Mouse (Mus musculus) kidney, embryonic 15.5 days (tissue): ENCODE measurements around the gene Gm9999. TPM values are rescaled to one million over a fixed set of nuclear protein-coding genes. Genes with fewer than 3 reads are reported as not detected.

Experiments used
- ATAC-seq: fragments of 200-750 bp; cut with Nextera tagmentation; replicated peaks from 2 replicates; pipeline ENCODE4 v1.8.0; 2017; ENCODE audit warnings: moderate TSS enrichment; ENCODE audit not compliant: low FRiP score
- H3K27ac ChIP-seq: fragments of 300-500 bp; sonication (generic); 2 replicates; pipeline ENCODE4 v1.5.1; 2015; ENCODE audit warnings: mild to moderate bottlenecking, inconsistent platforms
- H3K27me3 ChIP-seq: fragments of 300-500 bp; sonication (generic); 2 replicates; pipeline ENCODE4 v1.6.1; 2015; ENCODE audit warnings: inconsistent platforms
- H3K36me3 ChIP-seq: fragments of 300-500 bp; sonication (generic); 2 replicates; pipeline ENCODE4 v1.6.1; 2015; ENCODE audit warnings: inconsistent platforms
- H3K4me1 ChIP-seq: fragments of 300-500 bp; sonication (generic); 2 replicates; pipeline ENCODE4 v1.6.1; 2015; ENCODE audit warnings: inconsistent platforms
- H3K4me2 ChIP-seq: fragments of 300-500 bp; sonication (generic); 2 replicates; pipeline ENCODE4 v1.6.1; 2015; ENCODE audit warnings: moderate library complexity, mild to moderate bottlenecking, inconsistent platforms
- H3K4me3 ChIP-seq: fragments of 300-500 bp; sonication (generic); replicated peaks from 2 replicates; pipeline ENCODE4 v1.5.1; 2015; ENCODE audit warnings: mild to moderate bottlenecking, inconsistent platforms
- H3K9ac ChIP-seq: fragments of 300-500 bp; sonication (generic); 2 replicates; pipeline ENCODE4 v1.6.1; 2015; ENCODE audit warnings: mild to moderate bottlenecking, inconsistent platforms
- H3K9me3 ChIP-seq: fragments of 300-500 bp; sonication (generic); replicated peaks from 2 replicates; pipeline ENCODE4 v1.6.1; 2016; ENCODE audit warnings: inconsistent platforms
- WGBS: fragments of 180-500 bp; shearing (Covaris S2); methylation state at CpG from one replicate; pipeline ENCODE4 v1.1.7; 2015; ENCODE audit warnings: mixed read lengths; 5-methylcytosine and 5-hydroxymethylcytosine counted together
- polyA plus RNA-seq: library from polyadenylated mRNA; unstranded; fragments of >200 nt; fragmentation: Nextera tagmentation; extraction: Ambion mirVana; gene quantifications from 2 replicates; pipeline ENCODE4 v1.2.1, GENCODE M21; 2015

The Gm9999 gene
- polyA plus RNA-seq, result not detected in 2 replicates

- H3K4me2 ChIP-seq, result no peak within 1 kb of the TSS
- H3K27ac ChIP-seq, result no peak within 1 kb of the TSS
- H3K27me3 ChIP-seq, result no peaks in the 10 kb centered on the region
- 90% methylated on average over 3 of the region's 3 CpGs for WGBS
- H3K36me3 ChIP-seq, result no peaks in the 10 kb centered on the region
- H3K9ac ChIP-seq, result no peak within 1 kb of the TSS
- peaks cover 16% of the 10 kb centered on the region for H3K4me1 ChIP-seq
- no peak for ATAC-seq
- H3K9me3 ChIP-seq, result no peaks in the 10 kb centered on the region
- no peak within 1 kb of the TSS for H3K4me3 ChIP-seq
Observed at GRCm38 (mm10) chr7:46983280-46983679, at the start of gene Gm9999. Gene Gm9999, plus strand, starts transcription at chr7:46983580.

GRCm38 (mm10) chr7:46934788-46935187, 48.6 kb upstream of the Gm9999 start:
- Histone ChIP-seq H3K4me1 (no peaks in the 10 kb centered on the region), H3K36me3 (peaks cover 72% of the 10 kb centered on the region)
- WGBS, result 63% methylated on average over 8 of the region's 8 CpGs

GRCm38 (mm10) chr7:46935847-46936246, 47.5 kb upstream of the Gm9999 start:
- H3K4me3 ChIP-seq, result no peak overlapping the region
- H3K4me1 ChIP-seq, result no peaks in the 10 kb centered on the region
- no peak for ATAC-seq
- peaks cover 74% of the 10 kb centered on the region for H3K36me3 ChIP-seq
- no peak overlapping the region for H3K4me2 ChIP-seq
- no peaks in the 10 kb centered on the region for H3K27me3 ChIP-seq
- no peaks in the 10 kb centered on the region for H3K9me3 ChIP-seq
- 60% methylated on average over 4 of the region's 4 CpGs for WGBS
- no peak overlapping the region for H3K9ac ChIP-seq
- no peak overlapping the region for H3K27ac ChIP-seq

More at GRCm38 (mm10) chr7:46934788-46935187, 48.6 kb upstream of the Gm9999 start:
- no peaks in the 10 kb centered on the region for H3K9me3 ChIP-seq
- no peaks in the 10 kb centered on the region for H3K27me3 ChIP-seq
- H3K4me3 ChIP-seq, result no peak overlapping the region
- H3K4me2 ChIP-seq, result no peak overlapping the region
- H3K27ac ChIP-seq, result no peak overlapping the region
- no peak for ATAC-seq
- H3K9ac ChIP-seq, result no peak overlapping the region

GRCm38 (mm10) chr7:46957831-46958691, 25.3 kb upstream of the Gm9999 start, which contains the start of gene Uevld:
Gene Uevld, minus strand, starts transcription at chr7:46958527.
- WGBS, result 1% methylated on average over 51 of the region's 51 CpGs
- Histone ChIP-seq H3K9ac (peak within 1 kb of the TSS; percentile 75), H3K27ac (peak within 1 kb of the TSS; percentile 58), H3K36me3 (peaks cover 23% of the 10 kb centered on the region), H3K4me3 (peak within 1 kb of the TSS; percentile 77), H3K9me3 (no peaks in the 10 kb centered on the region), H3K4me2 (peak within 1 kb of the TSS; percentile 75), H3K4me1 (peaks cover 15% of the 10 kb centered on the region), H3K27me3 (peaks cover 9% of the 10 kb centered on the region)
- ATAC-seq, result peak; percentile 94

- Histone ChIP-seq H3K36me3 (peaks cover 15% of the 10 kb centered on the region), H3K27me3 (peaks cover 9% of the 10 kb centered on the region), H3K9me3 (no peaks in the 10 kb centered on the region), H3K27ac (no peak overlapping the region), H3K9ac (peak overlapping the region; percentile 75), H3K4me1 (peaks cover 20% of the 10 kb centered on the region), H3K4me3 (peak overlapping the region; percentile 77), H3K4me2 (peak overlapping the region; percentile 75)
- ATAC-seq, result no peak
- 16% methylated on average over 9 of the region's 9 CpGs for WGBS
Observed at GRCm38 (mm10) chr7:46958853-46959252, 24.5 kb upstream of the Gm9999 start.

GRCm38 (mm10) chr7:46960991-46961390, 22.4 kb upstream of the Gm9999 start:
- peaks cover 20% of the 10 kb centered on the region for H3K4me1 ChIP-seq
- no peak overlapping the region for H3K4me2 ChIP-seq
- no peak overlapping the region for H3K27ac ChIP-seq
- H3K36me3 ChIP-seq, result no peaks in the 10 kb centered on the region
- H3K9ac ChIP-seq, result no peak overlapping the region
- no peak for ATAC-seq
- H3K27me3 ChIP-seq, result peaks cover 9% of the 10 kb centered on the region
- no peak overlapping the region for H3K4me3 ChIP-seq
- WGBS, result 60% methylated on average over 3 of the region's 3 CpGs
- no peaks in the 10 kb centered on the region for H3K9me3 ChIP-seq

GRCm38 (mm10) chr7:46962132-46962531, 21.2 kb upstream of the Gm9999 start:
- Histone ChIP-seq H3K27ac (peak overlapping the region; percentile 34; the same call in 1 of the 2 replicates), H3K9me3 (no peaks in the 10 kb centered on the region), H3K4me2 (no peak overlapping the region), H3K36me3 (no peaks in the 10 kb centered on the region), H3K27me3 (peaks cover 9% of the 10 kb centered on the region), H3K9ac (no peak overlapping the region), H3K4me1 (peaks cover 18% of the 10 kb centered on the region), H3K4me3 (no peak overlapping the region)
- ATAC-seq, result no peak

GRCm38 (mm10) chr7:46962806-46963618, 20.4 kb upstream of the Gm9999 start:
- no peaks in the 10 kb centered on the region for H3K36me3 ChIP-seq
- H3K27ac ChIP-seq, result peak overlapping the region; percentile 45; the same call in 1 of the 2 replicates
- WGBS, result under 1% methylated on average over 9 of the region's 9 CpGs
- H3K4me2 ChIP-seq, result peak overlapping the region; percentile 28
- 0 out of 2 replicates have a peak overlapping the region, but pooled peaks have one; percentile 17 for H3K9ac ChIP-seq
- peaks cover 9% of the 10 kb centered on the region for H3K27me3 ChIP-seq
- H3K4me1 ChIP-seq, result peaks cover 11% of the 10 kb centered on the region
- no peak overlapping the region for H3K4me3 ChIP-seq
- ATAC-seq, result peak; percentile 78
- no peaks in the 10 kb centered on the region for H3K9me3 ChIP-seq

- Histone ChIP-seq H3K4me3 (no peak overlapping the region), H3K36me3 (no peaks in the 10 kb centered on the region), H3K9ac (no peak overlapping the region), H3K4me2 (no peak overlapping the region), H3K27ac (no peak overlapping the region), H3K4me1 (peaks cover 11% of the 10 kb centered on the region), H3K9me3 (no peaks in the 10 kb centered on the region), H3K27me3 (peaks cover 9% of the 10 kb centered on the region)
- ATAC-seq, result no peak
- WGBS, result 85% methylated on average over 7 of the region's 7 CpGs
Observed at GRCm38 (mm10) chr7:46964070-46964469, 19.3 kb upstream of the Gm9999 start.

- no peak overlapping the region for H3K4me2 ChIP-seq
- H3K4me1 ChIP-seq, result no peaks in the 10 kb centered on the region
- no peaks in the 10 kb centered on the region for H3K27me3 ChIP-seq
- WGBS, result 91% methylated on average over 4 of the region's 4 CpGs
- ATAC-seq, result no peak
- H3K4me3 ChIP-seq, result no peak overlapping the region
- no peaks in the 10 kb centered on the region for H3K36me3 ChIP-seq
- H3K9ac ChIP-seq, result no peak overlapping the region
- H3K9me3 ChIP-seq, result no peaks in the 10 kb centered on the region
- no peak overlapping the region for H3K27ac ChIP-seq
Observed at GRCm38 (mm10) chr7:46969898-46970297, 13.5 kb upstream of the Gm9999 start.

- no peak for ATAC-seq
- Histone ChIP-seq H3K4me3 (no peak overlapping the region), H3K27ac (no peak overlapping the region), H3K27me3 (no peaks in the 10 kb centered on the region), H3K9ac (no peak overlapping the region), H3K9me3 (no peaks in the 10 kb centered on the region), H3K4me2 (no peak overlapping the region), H3K4me1 (no peaks in the 10 kb centered on the region), H3K36me3 (no peaks in the 10 kb centered on the region)
- WGBS, result 95% methylated on average over 4 of the region's 4 CpGs
Observed at GRCm38 (mm10) chr7:46974648-46975047, 8.7 kb upstream of the Gm9999 start.

GRCm38 (mm10) chr7:46975456-46975855, 7.9 kb upstream of the Gm9999 start:
- Histone ChIP-seq H3K4me2 (no peak overlapping the region), H3K27ac (no peak overlapping the region), H3K4me3 (no peak overlapping the region), H3K9ac (no peak overlapping the region), H3K9me3 (no peaks in the 10 kb centered on the region), H3K27me3 (no peaks in the 10 kb centered on the region), H3K36me3 (no peaks in the 10 kb centered on the region), H3K4me1 (no peaks in the 10 kb centered on the region)
- no peak for ATAC-seq
- 86% methylated on average over 11 of the region's 11 CpGs for WGBS
